Mouse (Mus musculus) hindbrain, embryonic 12.5 days (tissue): ENCODE data around the gene Sowaha. TPM values are rescaled to one million over a fixed set of nuclear protein-coding genes. Genes with fewer than 3 reads are reported as not detected.
A peak's percentile ranks its signal among the peaks of the same experiment; 100 is the strongest.
"Not testable (repeated sequence)": the region's sequence is repeated elsewhere in the genome, so short reads cannot be mapped to it uniquely, and the experiment has no call there.

Experiments
- ATAC-seq: fragments of 200-750 bp; cut with Nextera tagmentation; 2 replicates; pipeline ENCODE4 v1.8.0; 2017; ENCODE audit warnings: moderate TSS enrichment; ENCODE audit not compliant: low FRiP score
- H3K27ac ChIP-seq: fragments of 300-500 bp; sonication (generic); 2 replicates; pipeline ENCODE4 v1.5.1; 2016; ENCODE audit warnings: mild to moderate bottlenecking
- H3K27me3 ChIP-seq: fragments of 300-500 bp; sonication (generic); 2 replicates; pipeline ENCODE4 v1.6.1; 2016; ENCODE audit warnings: mild to moderate bottlenecking
- H3K36me3 ChIP-seq: fragments of 300-500 bp; sonication (generic); 2 replicates; pipeline ENCODE4 v1.6.1; 2016; ENCODE audit warnings: mild to moderate bottlenecking
- H3K4me1 ChIP-seq: fragments of 300-500 bp; sonication (generic); 2 replicates; pipeline ENCODE4 v1.6.1; 2016
- H3K4me2 ChIP-seq: fragments of 300-500 bp; sonication (generic); replicated peaks from 2 replicates; pipeline ENCODE4 v1.6.1; 2016; ENCODE audit warnings: mild to moderate bottlenecking
- H3K4me3 ChIP-seq: fragments of 300-500 bp; sonication (generic); 2 replicates; pipeline ENCODE4 v1.5.1; 2016; ENCODE audit warnings: mild to moderate bottlenecking
- H3K9ac ChIP-seq: fragments of 300-500 bp; sonication (generic); 2 replicates; pipeline ENCODE4 v1.6.1; 2016; ENCODE audit warnings: mild to moderate bottlenecking, moderate library complexity
- H3K9me3 ChIP-seq: fragments of 300-500 bp; sonication (generic); replicated peaks from 2 replicates; pipeline ENCODE4 v1.6.1; 2016; ENCODE audit warnings: mild to moderate bottlenecking
- WGBS: fragments of 180-500 bp; shearing (Covaris S2); methylation state at CpG from one replicate; pipeline ENCODE4 v1.1.7; 2016; 5-methylcytosine and 5-hydroxymethylcytosine counted together
- polyA plus RNA-seq: library from polyadenylated mRNA; unstranded; fragments of >200 nt; fragmentation: Nextera tagmentation; extraction: Ambion mirVana; gene quantifications from 2 replicates; pipeline ENCODE4 v1.2.1, GENCODE M21; 2016

The Sowaha gene
- polyA plus RNA-seq, 1 experiment from 2014 or later: 0.84 TPM

- no peak overlapping the region for H3K4me3 ChIP-seq
- H3K4me2 ChIP-seq: no peak overlapping the region
- 38% methylated on average over 6 of the region's 6 CpGs for WGBS
- H3K9me3 ChIP-seq: no peaks in the 10 kb centered on the region
- H3K27me3 ChIP-seq: no peaks in the 10 kb centered on the region
- H3K9ac ChIP-seq: no peak overlapping the region
- ATAC-seq: no peak
- H3K4me1 ChIP-seq: no peaks in the 10 kb centered on the region
- H3K27ac ChIP-seq: no peak overlapping the region
- H3K36me3 ChIP-seq: no peaks in the 10 kb centered on the region
Observed at GRCm38 (mm10) chr11:53443861-53444260, 36.2 kb downstream of the Sowaha start.

DNA sequence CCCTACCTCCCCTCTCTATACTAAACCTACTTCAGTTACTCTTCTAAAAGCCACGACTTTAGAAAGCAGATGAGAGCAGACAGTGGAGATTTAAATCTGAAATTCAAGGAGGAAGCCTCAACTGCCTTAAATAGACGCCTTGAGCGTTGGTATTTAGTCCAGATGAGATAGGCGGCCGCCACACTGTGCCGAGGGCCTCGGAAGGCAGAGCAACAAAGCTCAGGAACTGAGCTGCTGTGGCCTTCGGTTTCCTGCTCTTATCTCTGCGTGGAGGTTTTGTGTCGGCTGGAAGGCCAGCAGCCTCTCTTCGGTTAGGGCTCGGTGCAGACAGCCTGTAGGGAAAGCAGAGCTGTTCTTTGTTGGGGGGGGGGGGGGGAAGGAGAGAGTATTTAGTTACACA, 38.2 kb downstream of the Sowaha start:
- WGBS: 48% methylated on average over 12 of the region's 12 CpGs
- H3K4me1 ChIP-seq: no peaks in the 10 kb centered on the region
- H3K36me3 ChIP-seq: no peaks in the 10 kb centered on the region
- H3K27ac ChIP-seq: no peak overlapping the region
- no peak overlapping the region for H3K9ac ChIP-seq
- no peaks in the 10 kb centered on the region for H3K9me3 ChIP-seq
- no peak overlapping the region for H3K4me3 ChIP-seq
- no peaks in the 10 kb centered on the region for H3K27me3 ChIP-seq
- no peak for ATAC-seq
- H3K4me2 ChIP-seq: no peak overlapping the region

DNA sequence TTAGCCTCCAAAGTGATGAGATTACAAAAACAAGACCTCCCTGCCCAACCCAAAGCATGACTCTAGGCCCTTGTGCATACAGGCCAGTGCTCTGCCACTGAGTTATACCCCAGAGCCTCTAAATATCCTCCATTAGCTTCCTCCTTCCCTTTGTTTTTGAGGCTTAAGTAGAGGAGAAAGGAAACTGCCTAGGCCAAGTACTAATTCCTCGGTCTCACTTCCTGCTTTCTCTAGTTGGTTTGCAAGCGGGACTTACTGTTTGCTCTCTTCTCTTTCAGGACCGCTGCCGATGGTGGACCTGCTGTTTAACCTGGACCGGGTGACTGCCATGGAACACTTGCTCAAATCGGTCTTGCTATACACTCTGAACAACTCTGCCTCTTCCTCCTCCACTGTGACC, 43.7 kb downstream of the Sowaha start:
- Histone ChIP-seq H3K9ac (no peak overlapping the region), H3K27ac (no peak overlapping the region), H3K27me3 (no peaks in the 10 kb centered on the region), H3K36me3 (no peaks in the 10 kb centered on the region), H3K4me3 (no peak overlapping the region), H3K4me1 (no peaks in the 10 kb centered on the region), H3K4me2 (no peak overlapping the region), H3K9me3 (no peaks in the 10 kb centered on the region)
- ATAC-seq: no peak
- WGBS: 87% methylated on average over 6 of the region's 6 CpGs

DNA sequence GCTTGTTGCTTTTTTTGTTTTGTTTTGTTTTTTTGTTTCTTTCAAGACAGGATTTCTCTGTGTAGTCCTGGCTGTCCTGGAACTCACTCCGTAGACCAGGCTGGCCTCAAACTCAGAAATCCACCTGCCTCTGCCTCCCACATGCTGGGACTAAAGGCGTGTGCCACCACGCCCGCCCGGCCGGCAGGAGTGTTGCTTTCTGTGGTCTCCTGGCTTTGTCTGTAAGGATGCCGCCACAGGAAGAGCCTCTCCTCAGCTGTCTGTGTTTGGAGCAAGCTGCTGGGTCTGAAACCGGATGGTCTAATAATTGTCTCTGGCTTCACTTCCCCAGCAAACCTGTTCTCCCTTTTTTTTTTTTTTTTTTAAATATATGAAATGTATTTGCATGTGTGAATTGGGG, 44.6 kb downstream of the Sowaha start:
- H3K4me2 ChIP-seq: no peak overlapping the region
- H3K9ac ChIP-seq: no peak overlapping the region
- no peaks in the 10 kb centered on the region for H3K9me3 ChIP-seq
- H3K27me3 ChIP-seq: no peaks in the 10 kb centered on the region
- H3K36me3 ChIP-seq: no peaks in the 10 kb centered on the region
- no peak for ATAC-seq
- H3K4me1 ChIP-seq: no peaks in the 10 kb centered on the region
- no peak overlapping the region for H3K27ac ChIP-seq
- WGBS: 81% methylated on average over 8 of the region's 8 CpGs
- H3K4me3 ChIP-seq: no peak overlapping the region

DNA sequence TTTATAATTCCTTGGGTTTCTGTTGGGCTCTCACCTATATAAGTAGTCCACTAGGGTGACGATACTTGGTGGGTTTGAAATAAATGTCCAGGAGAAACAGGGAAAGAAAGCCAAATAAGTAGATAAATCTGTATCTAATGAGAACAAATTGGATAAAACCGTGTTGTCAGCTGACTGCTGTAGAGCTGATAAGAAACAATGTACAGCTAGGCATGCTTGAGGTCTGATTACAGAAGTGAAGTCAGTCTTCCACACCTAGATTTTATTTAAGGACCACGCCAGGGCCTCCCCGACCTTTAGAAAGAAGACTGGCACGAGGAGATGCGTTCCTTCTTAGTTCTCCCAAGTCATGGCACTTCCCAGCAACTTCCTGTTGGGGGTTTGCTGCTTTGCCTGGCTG, 47.0 kb downstream of the Sowaha start:
- WGBS: 64% methylated on average over 6 of the region's 6 CpGs
- Histone ChIP-seq H3K4me2 (no peak overlapping the region), H3K9me3 (no peaks in the 10 kb centered on the region), H3K4me3 (no peak overlapping the region), H3K27me3 (no peaks in the 10 kb centered on the region), H3K4me1 (peaks cover 8% of the 10 kb centered on the region), H3K36me3 (peaks cover 10% of the 10 kb centered on the region), H3K9ac (no peak overlapping the region), H3K27ac (no peak overlapping the region)
- no peak for ATAC-seq

DNA sequence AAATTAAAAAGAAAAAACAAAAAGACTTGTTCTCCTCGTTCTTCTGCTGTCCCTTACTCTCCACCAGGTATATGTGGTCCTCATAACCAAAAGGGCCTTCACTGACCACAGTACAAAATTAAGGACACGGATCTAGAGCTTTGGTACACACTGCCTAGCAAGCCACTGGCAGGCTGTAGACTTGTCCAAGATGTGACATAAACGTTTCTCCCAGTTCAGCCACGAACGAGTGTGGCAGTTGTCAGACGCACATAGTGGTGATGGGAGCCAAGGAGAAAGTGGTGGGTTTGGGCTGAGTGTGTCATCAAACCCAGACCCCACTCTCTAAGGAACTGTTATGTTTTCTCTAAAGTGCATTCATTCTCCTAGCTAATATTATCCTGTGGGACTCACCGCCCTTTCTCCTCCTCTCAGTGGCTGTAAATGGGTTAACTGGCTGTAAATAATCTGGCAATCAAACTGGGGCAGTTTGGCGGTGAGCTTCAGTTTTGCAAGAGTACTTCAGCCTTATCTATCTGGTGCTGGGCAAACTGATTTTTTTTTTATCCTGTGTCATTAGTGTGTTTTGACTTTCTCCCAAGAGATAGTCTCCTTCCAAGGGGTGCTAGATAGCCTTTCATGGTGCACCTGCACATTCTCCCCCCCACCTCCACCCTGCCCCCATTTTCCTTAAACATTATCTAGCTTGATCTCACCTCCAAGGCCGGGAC, 48.6 kb downstream of the Sowaha start:
- peak; percentile 55 for ATAC-seq

GRCm38 (mm10) chr11:53430670-53431346, 49.3 kb downstream of the Sowaha start, which contains the start of the genes Uqcrq and Gdf9:
Gene Uqcrq (minus strand): TSS chr11:53430831.
Gene Gdf9 (plus strand): TSS chr11:53431023.
- H3K9me3 ChIP-seq: no peaks in the 10 kb centered on the region
- H3K4me3 ChIP-seq: peak within 1 kb of the TSS; percentile 70
- peak within 1 kb of the TSS; percentile 86 for H3K4me2 ChIP-seq
- under 1% methylated on average over 44 of the region's 44 CpGs for WGBS
- H3K9ac ChIP-seq: peak within 1 kb of the TSS; percentile 87
- no peaks in the 10 kb centered on the region for H3K27me3 ChIP-seq
- peaks cover 8% of the 10 kb centered on the region for H3K4me1 ChIP-seq
- peak within 1 kb of the TSS; percentile 56 for H3K27ac ChIP-seq
- peaks cover 15% of the 10 kb centered on the region for H3K36me3 ChIP-seq
- peak; percentile 97 for ATAC-seq

More for the DNA sequence above, 48.6 kb downstream of the Sowaha start:
- H3K27me3 ChIP-seq: no peaks in the 10 kb centered on the region
- peak overlapping the region; percentile 20 for H3K9ac ChIP-seq
- H3K36me3 ChIP-seq: peaks cover 15% of the 10 kb centered on the region
- 20% methylated on average over 9 of the region's 9 CpGs for WGBS
- H3K4me3 ChIP-seq: peak overlapping the region; percentile 70
- peak overlapping the region; percentile 86 for H3K4me2 ChIP-seq
- no peaks in the 10 kb centered on the region for H3K9me3 ChIP-seq
- H3K27ac ChIP-seq: peak overlapping the region; percentile 56
- H3K4me1 ChIP-seq: peaks cover 8% of the 10 kb centered on the region

DNA sequence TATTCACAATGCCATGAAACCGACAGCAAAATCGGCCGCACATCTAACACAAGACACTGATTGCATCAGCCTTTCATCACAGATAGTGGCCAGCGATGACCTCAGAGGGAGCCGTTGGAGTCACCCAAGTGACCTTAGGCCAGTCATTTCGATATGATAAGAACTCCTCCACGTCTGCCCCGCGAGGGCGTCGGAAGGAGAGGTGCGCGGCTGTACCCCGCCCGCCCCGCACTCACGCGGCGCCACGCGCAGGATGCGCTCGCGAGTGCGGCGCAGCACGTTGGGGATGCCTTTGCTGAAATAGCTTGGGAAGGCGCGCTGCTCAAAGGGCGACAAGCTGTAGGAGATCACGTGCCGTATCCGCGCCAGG, 49.8 kb downstream of the Sowaha start:
- H3K4me2 ChIP-seq: peak overlapping the region; percentile 86
- H3K4me1 ChIP-seq: peaks cover 8% of the 10 kb centered on the region
- H3K4me3 ChIP-seq: peak overlapping the region; percentile 70
- H3K9ac ChIP-seq: peak overlapping the region; percentile 87
- H3K36me3 ChIP-seq: peaks cover 15% of the 10 kb centered on the region
- under 1% methylated on average over 34 of the region's 34 CpGs for whole genome bisulfite sequencing
- no peaks in the 10 kb centered on the region for H3K9me3 ChIP-seq
- peak; percentile 69 for ATAC-seq
- no peaks in the 10 kb centered on the region for H3K27me3 ChIP-seq
- peak overlapping the region; percentile 49 for H3K27ac ChIP-seq

GRCm38 (mm10) chr11:53429182-53429581, 50.9 kb downstream of the Sowaha start:
- H3K4me2 ChIP-seq: peak overlapping the region; percentile 86; the same call in 1 of the 2 replicates
- H3K9ac ChIP-seq: no peak overlapping the region
- no peaks in the 10 kb centered on the region for H3K9me3 ChIP-seq
- H3K36me3 ChIP-seq: peaks cover 15% of the 10 kb centered on the region
- H3K4me1 ChIP-seq: peaks cover 8% of the 10 kb centered on the region
- no peak overlapping the region for H3K27ac ChIP-seq
- ATAC-seq: no peak
- no peak overlapping the region for H3K4me3 ChIP-seq
- H3K27me3 ChIP-seq: no peaks in the 10 kb centered on the region

DNA sequence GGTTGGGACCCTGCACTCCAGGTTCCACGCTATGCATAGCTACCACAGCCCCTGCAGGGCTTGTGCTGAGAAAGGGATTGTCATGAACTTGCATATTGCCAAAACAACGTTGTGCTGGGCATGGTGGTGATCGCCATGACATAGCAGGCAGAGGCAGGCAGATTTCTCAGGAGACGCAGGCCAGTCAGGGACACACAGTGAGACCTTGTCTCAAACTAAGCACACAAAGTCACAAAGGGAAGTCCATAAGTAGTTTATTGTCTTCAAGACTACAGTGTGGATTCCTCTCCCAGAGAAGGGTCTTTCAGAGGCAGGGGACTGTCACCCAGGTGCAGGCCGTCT, 51.4 kb downstream of the Sowaha start:
- Histone ChIP-seq H3K9ac (no peak overlapping the region), H3K27ac (no peak overlapping the region), H3K4me1 (peaks cover 8% of the 10 kb centered on the region), H3K4me2 (no peak overlapping the region), H3K4me3 (no peak overlapping the region), H3K9me3 (no peaks in the 10 kb centered on the region), H3K36me3 (peaks cover 15% of the 10 kb centered on the region), H3K27me3 (no peaks in the 10 kb centered on the region)
- 98% methylated on average over 5 of the region's 5 CpGs for WGBS
- ATAC-seq: no peak

GRCm38 (mm10) chr11:53427993-53428715, 51.9 kb downstream of the Sowaha start:
- H3K4me3 ChIP-seq: no peak overlapping the region
- H3K27me3 ChIP-seq: no peaks in the 10 kb centered on the region
- H3K36me3 ChIP-seq: peaks cover 15% of the 10 kb centered on the region
- no peaks in the 10 kb centered on the region for H3K9me3 ChIP-seq
- no peak overlapping the region for H3K9ac ChIP-seq
- H3K4me1 ChIP-seq: peaks cover 8% of the 10 kb centered on the region
- ATAC-seq: no peak
- H3K4me2 ChIP-seq: no peak overlapping the region
- WGBS: 93% methylated on average over 3 of the region's 3 CpGs
- no peak overlapping the region for H3K27ac ChIP-seq

GRCm38 (mm10) chr11:53426914-53427313, 53.2 kb downstream of the Sowaha start:
- H3K27ac ChIP-seq, H3K4me3 ChIP-seq, H3K9me3 ChIP-seq, H3K4me2 ChIP-seq, H3K9ac ChIP-seq, H3K27me3 ChIP-seq, H3K4me1 ChIP-seq, ATAC-seq: not testable (repeated sequence)
- WGBS: 90% methylated on average over 3 of the region's 3 CpGs
- H3K36me3 ChIP-seq: peaks cover 19% of the 10 kb centered on the region
